Mouse (Mus musculus) liver, embryonic 14.5 days (tissue): ENCODE measurements around the gene Inpp1.

Experiments
- CTCF ChIP-seq: IDR thresholded peaks from 2 replicates; pipeline ENCODE4 v1.5.1; 2016; ENCODE audit warnings: antibody characterized with exemption, low read depth, control low read depth
- EP300 ChIP-seq: IDR thresholded peaks from 2 replicates; pipeline ENCODE4 v1.6.1; 2016; ENCODE audit warnings: antibody characterized with exemption, low read depth

DNA sequence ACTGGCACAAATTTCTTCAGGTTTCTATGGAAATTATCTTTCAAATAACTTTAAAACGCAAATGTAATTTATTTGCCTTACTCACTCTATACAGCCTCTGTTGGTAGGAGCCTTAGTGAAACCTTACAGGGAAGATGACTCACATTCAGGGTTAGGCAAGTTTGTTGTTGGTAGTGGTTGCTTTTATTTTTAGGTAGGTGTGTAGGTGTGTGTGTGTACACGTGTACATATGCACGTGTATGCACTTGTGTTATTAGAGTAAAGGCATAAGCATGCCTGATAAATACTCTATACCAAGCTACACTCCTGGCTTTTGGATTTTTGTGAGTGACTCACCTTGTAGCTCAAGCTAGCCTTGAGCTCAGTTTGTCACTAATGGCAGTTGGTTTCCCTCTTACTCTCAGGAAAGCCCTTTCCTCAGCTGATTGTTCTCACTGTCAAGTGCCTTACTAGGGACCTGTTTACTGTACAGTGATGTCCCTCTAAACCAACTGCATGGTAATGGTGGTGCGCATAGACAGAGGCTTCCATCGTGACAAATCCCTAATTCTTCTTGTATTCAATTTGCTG lies 15.0 kb downstream of the Inpp1 start:
- TF ChIP-seq CTCF: no peak
- no peak for TF ChIP-seq EP300
